Mouse (Mus musculus): ENCODE results near the gene March4.

The March4 gene

GRCm38 (mm10) chr1:72390420-72390819 is 146.3 kb downstream of the March4 start:
- no peak for DNase-seq (ENCODE audit: low spot score)

GRCm38 (mm10) chr1:72383651-72384050 is 153.1 kb downstream of the March4 start:
- DNase-seq (ENCODE audit: low spot score) = no peak

- DNase-seq (ENCODE audit: low spot score) = no peak
These were observed 153.7 kb downstream of the March4 start for GRCm38 (mm10) chr1:72383056-72383455.

- no peak for DNase-seq (ENCODE audit: low spot score)
These were observed 156.2 kb downstream of the March4 start for GRCm38 (mm10) chr1:72380544-72380943.

GRCm38 (mm10) chr1:72379752-72380353 is 156.9 kb downstream of the March4 start:
- no peak for DNase-seq (ENCODE audit: low spot score)

GRCm38 (mm10) chr1:72378151-72378550 is 158.6 kb downstream of the March4 start:
- DNase-seq (ENCODE audit: low spot score) = no peak
